Mouse (Mus musculus): ENCODE data around the gene Zfp281.

GRCm38 (mm10) chr1:136614748-136615440 is 9.8 kb upstream of the Zfp281 start:
- TF ChIP-seq CTCF (IDR thresholded peaks at IDR 0.05; ENCODE audit: borderline replicate concordance, insufficient read depth, low read depth, low read length) (no peak), POLR2A (IDR thresholded peaks at IDR 0.05; ENCODE audit: borderline replicate concordance, insufficient read depth, low read length) (no peak)
